Mouse (Mus musculus): ENCODE measurements at regions not wholly inside any gene's neighbourhood (a gene's known extent, or its start where the extent isn't known, plus 50 kb on each side); places are given as distances from the start of the nearest gene placed in this dataset.

DNA sequence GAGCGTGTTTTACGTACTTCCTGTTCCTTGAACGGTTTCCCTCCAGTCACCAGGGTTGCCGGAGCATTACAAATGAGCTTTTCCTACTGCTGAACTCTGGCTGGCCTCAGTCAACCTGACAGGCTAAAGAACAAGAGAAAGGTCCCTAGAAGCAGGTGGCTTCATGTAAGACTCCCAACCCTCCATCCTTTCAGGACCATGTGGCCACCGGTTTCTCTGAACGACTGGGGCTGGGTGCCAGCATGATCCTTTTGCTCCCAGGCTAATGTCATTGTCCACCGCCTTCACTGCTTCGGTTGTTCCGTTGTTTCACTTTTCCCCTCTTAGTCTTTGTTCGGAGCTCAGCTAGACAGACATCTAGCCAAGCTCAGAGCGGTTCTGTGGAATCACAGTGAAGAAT is 73.8 kb upstream of the Kitl start:
- TF ChIP-seq POLR2A (IDR thresholded peaks at IDR 0.05; ENCODE audit: low read depth, low read length) (no peak), CTCF (IDR thresholded peaks at IDR 0.05; ENCODE audit: extremely low read depth, insufficient read depth, insufficient read length, insufficient replicate concordance) (no peak)
